Mouse (Mus musculus) liver, embryonic 11.5 days (tissue): ENCODE measurements at regions not wholly inside any gene's neighbourhood (a gene's known extent, or its start where the extent isn't known, plus 50 kb on each side); places are given as distances from the start of the nearest gene placed in this dataset.

Experiments
- ATAC-seq: fragments of 200-750 bp; cut with Nextera tagmentation; replicated peaks from 2 replicates; pipeline ENCODE4 v1.8.0; 2017; ENCODE audit warnings: moderate number of reproducible peaks, mild to moderate bottlenecking, moderate TSS enrichment, moderate library complexity; ENCODE audit not compliant: low FRiP score
- DNase-seq: peaks from one replicate; pipeline ENCODE4 v3.0.0-alpha.2; 2017; ENCODE audit warnings: low spot score
- H3K27ac ChIP-seq: fragments of 300-500 bp; sonication (generic); 2 replicates; pipeline ENCODE4 v1.5.1; 2014; ENCODE audit warnings: mild to moderate bottlenecking, low read depth, low read length, control low read depth
- H3K27me3 ChIP-seq: fragments of 300-500 bp; sonication (generic); replicated peaks from 2 replicates; pipeline ENCODE4 v1.6.1; 2014; ENCODE audit warnings: low read length, mixed read lengths; ENCODE audit not compliant: control insufficient read depth, insufficient read depth
- H3K36me3 ChIP-seq: fragments of 300-500 bp; sonication (generic); 2 replicates; pipeline ENCODE4 v1.6.1; 2014; ENCODE audit warnings: mild to moderate bottlenecking, low read length, moderate library complexity, mixed read lengths; ENCODE audit not compliant: control insufficient read depth, insufficient read depth
- H3K4me1 ChIP-seq: fragments of 300-500 bp; sonication (generic); replicated peaks from 2 replicates; pipeline ENCODE4 v1.6.1; 2014; ENCODE audit warnings: low read length, mixed read lengths; ENCODE audit not compliant: control insufficient read depth, insufficient read depth
- H3K4me2 ChIP-seq: fragments of 300-500 bp; sonication (generic); 2 replicates; pipeline ENCODE4 v1.6.1; 2014; ENCODE audit warnings: mild to moderate bottlenecking, control low read depth, moderate library complexity
- H3K4me3 ChIP-seq: fragments of 300-500 bp; sonication (generic); 2 replicates; pipeline ENCODE4 v1.5.1; 2014; ENCODE audit warnings: low read depth, low read length, control low read depth
- H3K9ac ChIP-seq: fragments of 300-500 bp; sonication (generic); 2 replicates; pipeline ENCODE4 v1.6.1; 2014; ENCODE audit warnings: low read depth, low read length, control low read depth
- H3K9me3 ChIP-seq: fragments of 300-500 bp; sonication (generic); 2 replicates; pipeline ENCODE4 v1.6.1; 2016; ENCODE audit warnings: low read length, inconsistent platforms, mixed read lengths; ENCODE audit not compliant: control insufficient read depth
- whole genome bisulfite sequencing: fragments of 180-500 bp; shearing (Covaris S2); extraction: QIAGEN DNeasy Blood & Tissue Kit; methylation state at CpG from one replicate; pipeline ENCODE4 v1.1.7; 2014; 5-methylcytosine and 5-hydroxymethylcytosine counted together

- H3K27ac ChIP-seq = no peak overlapping the region
- 64% methylated on average over 8 of the region's 8 CpGs for WGBS
These were observed 71.9 kb upstream of the Myo10 start for GRCm38 (mm10) chr15:25550269-25551054.

GRCm38 (mm10) chr15:25554945-25555344 is 67.4 kb upstream of the Myo10 start:
- H3K4me3 ChIP-seq = no peak overlapping the region
- no peak overlapping the region for H3K27ac ChIP-seq
- H3K4me2 ChIP-seq = no peak overlapping the region
- no peak overlapping the region for H3K9ac ChIP-seq
- ATAC-seq (no peak), DNase-seq (no peak)
- H3K4me1 ChIP-seq = no peaks in the 10 kb centered on the region
- H3K9me3 ChIP-seq = no peaks in the 10 kb centered on the region
- H3K36me3 ChIP-seq = no peaks in the 10 kb centered on the region
- H3K27me3 ChIP-seq = no peaks in the 10 kb centered on the region
- WGBS = 88% methylated on average over 10 of the region's 10 CpGs

More at GRCm38 (mm10) chr15:25550269-25551054, 71.9 kb upstream of the Myo10 start:
- DNase-seq (no peak), ATAC-seq (no peak)
- Histone ChIP-seq H3K4me3 (no peak overlapping the region), H3K4me2 (no peak overlapping the region), H3K4me1 (no peaks in the 10 kb centered on the region), H3K9me3 (no peaks in the 10 kb centered on the region), H3K27me3 (no peaks in the 10 kb centered on the region), H3K9ac (no peak overlapping the region), H3K36me3 (no peaks in the 10 kb centered on the region)

- no peaks in the 10 kb centered on the region for H3K9me3 ChIP-seq
- no peak overlapping the region for H3K4me2 ChIP-seq
- no peak overlapping the region for H3K27ac ChIP-seq
- H3K36me3 ChIP-seq = no peaks in the 10 kb centered on the region
- DNase-seq = no peak
- WGBS = 13% methylated on average over 2 of the region's 2 CpGs
- no peak overlapping the region for H3K9ac ChIP-seq
- ATAC-seq = no peak
- no peak overlapping the region for H3K4me3 ChIP-seq
- no peaks in the 10 kb centered on the region for H3K4me1 ChIP-seq
- H3K27me3 ChIP-seq = no peaks in the 10 kb centered on the region
These were observed 66.5 kb upstream of the Myo10 start for GRCm38 (mm10) chr15:25555852-25556251.

- Histone ChIP-seq H3K4me3 (no peak overlapping the region), H3K9ac (no peak overlapping the region), H3K4me2 (no peak overlapping the region), H3K9me3 (no peaks in the 10 kb centered on the region), H3K27me3 (no peaks in the 10 kb centered on the region), H3K27ac (no peak overlapping the region), H3K4me1 (no peaks in the 10 kb centered on the region), H3K36me3 (no peaks in the 10 kb centered on the region)
- no peak for DNase-seq
- ATAC-seq = no peak
- WGBS = 85% methylated on average over 8 of the region's 8 CpGs
These were observed 64.8 kb upstream of the Myo10 start for GRCm38 (mm10) chr15:25557566-25557965.

- no peak overlapping the region for H3K4me3 ChIP-seq
- H3K27me3 ChIP-seq = no peaks in the 10 kb centered on the region
- no peak overlapping the region for H3K9ac ChIP-seq
- DNase-seq (no peak), ATAC-seq (no peak)
- H3K4me1 ChIP-seq = no peaks in the 10 kb centered on the region
- no peaks in the 10 kb centered on the region for H3K9me3 ChIP-seq
- H3K36me3 ChIP-seq = no peaks in the 10 kb centered on the region
- H3K27ac ChIP-seq = no peak overlapping the region
- WGBS = 85% methylated on average over 7 of the region's 7 CpGs
- no peak overlapping the region for H3K4me2 ChIP-seq
These were observed 64.1 kb upstream of the Myo10 start for GRCm38 (mm10) chr15:25558240-25558639.

GRCm38 (mm10) chr15:25563641-25564040 is 58.7 kb upstream of the Myo10 start:
- H3K36me3 ChIP-seq = no peaks in the 10 kb centered on the region
- ATAC-seq (no peak), DNase-seq (no peak)
- H3K4me1 ChIP-seq = no peaks in the 10 kb centered on the region
- H3K27me3 ChIP-seq = no peaks in the 10 kb centered on the region
- no peak overlapping the region for H3K4me3 ChIP-seq
- H3K4me2 ChIP-seq = no peak overlapping the region
- no peak overlapping the region for H3K9ac ChIP-seq
- H3K9me3 ChIP-seq = no peaks in the 10 kb centered on the region
- no peak overlapping the region for H3K27ac ChIP-seq
- WGBS = 78% methylated on average over 7 of the region's 7 CpGs

GRCm38 (mm10) chr15:25572495-25572894 is 49.8 kb upstream of the Myo10 start:
- no peak overlapping the region for H3K4me3 ChIP-seq
- H3K4me1 ChIP-seq = peaks cover 6% of the 10 kb centered on the region; the same call in 1 of the 2 replicates
- no peak overlapping the region for H3K27ac ChIP-seq
- no peak overlapping the region for H3K4me2 ChIP-seq
- 14% methylated on average over 6 of the region's 6 CpGs for WGBS
- no peaks in the 10 kb centered on the region for H3K36me3 ChIP-seq
- no peak overlapping the region for H3K9ac ChIP-seq
- DNase-seq (no peak), ATAC-seq (peak; percentile 53; the same call in 1 of the 2 replicates)
- H3K9me3 ChIP-seq = no peaks in the 10 kb centered on the region
- no peaks in the 10 kb centered on the region for H3K27me3 ChIP-seq
